Mouse (Mus musculus): ENCODE data around the gene Pex11g. TPM values are rescaled to one million over a fixed set of nuclear protein-coding genes. Genes with fewer than 3 reads are reported as not detected.

The Pex11g gene
- total RNA-seq, 2 experiments from 2014 or later, result 3.1 to 5.9 TPM

GRCm38 (mm10) chr8:3482240-3482740 lies 14.8 kb upstream of the Pex11g start:
- no peak for DNase-seq (ENCODE audit: low spot score in 2 of 2)

GRCm38 (mm10) chr8:3481605-3482004 lies 14.1 kb upstream of the Pex11g start:
- DNase-seq (ENCODE audit: low spot score in 2 of 2), result no peak

- DNase-seq (ENCODE audit: low spot score in 2 of 2), result no peak
These were observed 12.8 kb upstream of the Pex11g start for GRCm38 (mm10) chr8:3480221-3480785.

GRCm38 (mm10) chr8:3475715-3476429 lies 8.4 kb upstream of the Pex11g start:
- no peak for DNase-seq (ENCODE audit: low spot score in 2 of 2)

- no peak for DNase-seq (ENCODE audit: low spot score in 2 of 2)
These were observed 3.1 kb upstream of the Pex11g start, which contains the start of gene Tex45 for GRCm38 (mm10) chr8:3470562-3470961. Tex45 (plus strand) TSS chr8:3470862.

GRCm38 (mm10) chr8:3468838-3469237 lies 1.4 kb upstream of the Pex11g start:
- no peak for DNase-seq (ENCODE audit: low spot score in 2 of 2)

- no peak for DNase-seq (ENCODE audit: low spot score in 2 of 2)
These were observed 536 bp upstream of the Pex11g start for GRCm38 (mm10) chr8:3467886-3468545.

- DNase-seq (ENCODE audit: low spot score in 2 of 2), result peak in 1 of 2 experiments; percentile 29
These were observed 3.2 kb downstream of the Pex11g start for GRCm38 (mm10) chr8:3464309-3464708.

- no peak for DNase-seq (ENCODE audit: low spot score in 2 of 2)
These were observed 4.2 kb downstream of the Pex11g start for GRCm38 (mm10) chr8:3463248-3463647.

- no peak for DNase-seq (ENCODE audit: low spot score in 2 of 2)
These were observed 15.5 kb downstream of the Pex11g start for GRCm38 (mm10) chr8:3451992-3452391.

GRCm38 (mm10) chr8:3450670-3451069 lies 16.8 kb downstream of the Pex11g start:
- peak in 1 of 2 experiments; percentile 50 for DNase-seq (ENCODE audit: low spot score in 2 of 2)

- DNase-seq (ENCODE audit: low spot score in 2 of 2), result no peak
These were observed 18.3 kb downstream of the Pex11g start for GRCm38 (mm10) chr8:3449226-3449625.

- DNase-seq (ENCODE audit: low spot score in 2 of 2), result no peak
These were observed 28.0 kb downstream of the Pex11g start for GRCm38 (mm10) chr8:3439510-3439909.

- DNase-seq (ENCODE audit: low spot score in 2 of 2), result no peak
These were observed 31.0 kb downstream of the Pex11g start for GRCm38 (mm10) chr8:3436492-3436891.

GRCm38 (mm10) chr8:3431113-3431512 lies 36.4 kb downstream of the Pex11g start:
- no peak for DNase-seq (ENCODE audit: low spot score in 2 of 2)

- no peak for DNase-seq (ENCODE audit: low spot score in 2 of 2)
These were observed 37.5 kb downstream of the Pex11g start for GRCm38 (mm10) chr8:3429966-3430365.

GRCm38 (mm10) chr8:3428426-3428825 lies 39.1 kb downstream of the Pex11g start:
- DNase-seq (ENCODE audit: low spot score in 2 of 2), result no peak

- DNase-seq (ENCODE audit: low spot score in 2 of 2), result no peak
These were observed 41.3 kb downstream of the Pex11g start for GRCm38 (mm10) chr8:3426211-3426610.

GRCm38 (mm10) chr8:3425217-3425616 lies 42.3 kb downstream of the Pex11g start:
- DNase-seq (ENCODE audit: low spot score in 2 of 2), result no peak

- DNase-seq (ENCODE audit: low spot score in 2 of 2), result no peak
These were observed 46.0 kb downstream of the Pex11g start for GRCm38 (mm10) chr8:3421507-3421906.

GRCm38 (mm10) chr8:3420105-3420706 lies 47.3 kb downstream of the Pex11g start:
- no peak for DNase-seq (ENCODE audit: low spot score in 2 of 2)

- DNase-seq (ENCODE audit: low spot score in 2 of 2), result no peak
These were observed 49.4 kb downstream of the Pex11g start for GRCm38 (mm10) chr8:3418101-3418500.
